Mouse (Mus musculus) embryonic stem cell, embryonic (primary cell): ENCODE data around the gene Cadm1.

ENCODE experiments used
- CTCF ChIA-PET, 4 experiments: fragments of 300-600 bp in 2 of 4; fragments of 350-600 bp in 2 of 4; sonication (Branson Sonifier 250); formaldehyde crosslinking; loops; one replicate each; lab custom pipeline; 2022; ENCODE audit warnings: inconsistent platforms in 2 of 4; lab: Charles Lee
- POLR2A ChIA-PET, 4 experiments: fragments of 300-600 bp in 2 of 4; fragments of 350-600 bp in 2 of 4; sonication (Branson Sonifier 250); formaldehyde crosslinking; loops; one replicate each; lab custom pipeline; 2022; ENCODE audit warnings: antibody characterized with exemption in 4 of 4, inconsistent platforms in 1 of 4; lab: Charles Lee

The Cadm1 gene

DNA sequence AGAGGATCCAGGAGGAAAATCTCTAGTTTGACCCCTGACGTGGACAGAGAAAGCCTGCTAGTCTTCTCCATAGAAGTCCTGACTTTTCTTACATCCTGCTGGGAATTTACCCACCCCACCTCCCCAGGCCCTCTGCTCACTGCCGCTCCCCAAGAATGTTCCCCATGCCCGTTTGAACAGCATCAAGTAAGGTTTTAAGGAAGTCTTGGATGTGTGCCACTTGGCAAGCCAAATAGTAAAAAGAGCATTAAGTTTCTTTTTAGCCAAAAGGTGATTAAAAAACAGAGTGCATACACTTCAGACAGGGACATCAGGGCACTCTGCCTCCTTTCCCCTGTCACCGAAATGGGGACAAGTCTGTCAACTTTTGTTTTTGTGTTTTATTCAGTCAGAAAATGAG lies 299.9 kb downstream of the Cadm1 start:
- CTCF ChIA-PET: interaction anchor here in 1 of 4 experiments (0.6 kb wide), 1 partner anchor 92 kb away, joined by 6 read pairs; no protein-coding TSS in a partner anchor
- POLR2A ChIA-PET: no interaction called here

DNA sequence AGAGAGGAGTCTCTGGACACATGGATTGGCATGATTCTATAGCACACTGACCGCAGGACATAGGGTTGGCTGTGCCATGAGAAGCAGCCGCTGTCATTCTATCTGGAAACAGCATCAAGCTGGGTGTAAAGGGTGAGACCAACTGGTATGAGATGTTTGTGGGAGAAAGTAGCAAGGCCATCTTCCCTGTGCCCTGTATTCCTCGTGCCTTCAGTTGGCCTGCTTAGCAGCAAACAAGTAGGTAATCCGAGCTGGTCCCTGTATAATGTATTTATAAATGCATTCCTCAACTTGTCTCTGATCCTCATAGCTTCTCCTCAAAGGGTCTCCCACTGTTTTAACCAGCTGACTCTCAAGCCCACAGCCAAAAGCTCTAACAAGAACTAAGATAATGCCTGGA lies 301.4 kb downstream of the Cadm1 start:
- CTCF ChIA-PET: no interaction called here

DNA sequence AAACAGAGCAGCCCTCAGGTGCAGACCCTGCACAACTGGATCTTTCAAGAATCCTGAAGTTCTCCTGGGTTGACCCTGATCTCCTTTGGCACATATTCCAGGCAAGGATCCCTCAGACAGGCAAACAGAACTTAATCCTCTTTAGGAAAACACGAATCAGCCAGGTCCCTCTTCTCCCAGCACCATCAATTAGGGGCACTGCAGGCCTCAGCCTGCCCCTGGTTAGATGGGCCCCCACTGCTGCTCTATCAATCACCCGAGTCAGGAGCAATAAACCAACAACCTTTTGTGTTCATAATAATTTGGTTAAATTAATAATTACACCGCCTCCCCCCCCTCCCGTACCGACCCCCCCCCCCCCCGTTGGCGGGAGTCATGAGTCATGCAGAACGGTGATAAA lies 308.2 kb downstream of the Cadm1 start:
- ChIA-PET CTCF (interaction anchor here in 1 of 4 experiments (0.5 kb wide), 1 partner anchor 95 kb away, joined by 3 read pairs; no protein-coding TSS in a partner anchor), POLR2A (interaction anchor here in 2 of 4 experiments (0.6 to 0.7 kb wide), 2 partner anchors 33 to 1154 kb away, joined by 3 read pairs; no protein-coding TSS in a partner anchor)

More for the DNA sequence above, 301.4 kb downstream of the Cadm1 start:
- POLR2A ChIA-PET: interaction anchor here in 1 of 4 experiments (1.0 to 1.2 kb wide), 2 partner anchors 12 to 28 kb away, joined by 3 to 5 read pairs; no protein-coding TSS in a partner anchor

DNA sequence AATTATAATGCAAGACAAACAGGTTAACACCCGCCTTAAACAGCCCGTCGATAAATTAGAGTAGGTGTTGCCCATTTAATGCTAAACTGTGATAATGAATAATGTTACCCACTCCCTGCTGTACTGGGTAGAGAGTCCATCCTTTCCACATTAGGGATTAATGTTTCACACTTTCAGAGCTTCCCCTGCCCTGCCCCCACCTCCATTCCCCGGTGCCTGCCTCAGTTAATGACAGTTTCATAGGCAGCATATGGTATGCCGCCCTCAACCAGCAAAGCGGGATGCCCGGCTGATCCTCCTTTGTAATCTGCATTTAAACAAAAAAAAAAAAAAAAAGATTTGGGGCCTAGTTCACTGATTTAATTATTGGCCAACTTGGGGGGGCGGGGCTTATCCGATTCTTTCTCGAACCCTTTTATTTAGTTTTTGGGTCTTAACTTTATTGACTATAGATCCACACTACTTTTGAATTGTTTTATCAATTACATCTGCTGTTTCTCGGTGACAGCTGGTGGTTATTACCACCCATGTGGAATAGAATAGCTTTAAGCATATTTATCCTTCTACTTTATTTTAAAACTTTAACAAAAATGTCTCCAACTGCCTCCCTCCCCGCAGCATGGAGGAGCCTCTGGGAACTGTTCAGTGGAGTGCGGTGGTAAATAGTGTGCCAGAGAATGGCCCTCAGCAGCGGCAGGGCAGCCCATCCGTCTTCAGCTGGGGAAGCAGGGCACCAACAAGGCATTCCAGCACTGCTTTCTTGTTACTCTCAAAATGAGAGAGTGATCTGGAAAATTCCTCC lies 309.1 kb downstream of the Cadm1 start:
- ChIA-PET CTCF (interaction anchor here in 1 of 4 experiments (0.6 kb wide), 1 partner anchor 15 kb away, joined by 3 read pairs; no protein-coding TSS in a partner anchor), POLR2A (interaction anchor here in 2 of 4 experiments (0.6 to 0.7 kb wide), 3 partner anchors 34 to 1153 kb away, joined by 3 read pairs; no protein-coding TSS in a partner anchor)

DNA sequence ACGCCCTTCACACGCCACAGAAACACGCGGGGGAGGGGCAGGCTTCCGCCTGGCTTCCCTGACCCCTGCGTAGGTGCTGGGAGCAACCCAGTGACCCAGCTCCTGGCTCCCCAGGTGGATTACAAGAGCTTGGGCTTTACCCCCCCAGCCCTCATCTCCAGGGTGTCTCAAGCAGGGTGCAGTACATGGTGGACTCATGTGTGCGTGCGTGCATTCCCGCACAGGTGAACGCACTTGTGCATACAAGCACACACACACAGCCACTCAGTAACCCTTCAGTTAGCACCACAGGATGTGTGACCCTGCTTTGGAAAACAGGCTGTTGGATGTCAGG lies 309.7 kb downstream of the Cadm1 start:
- ChIA-PET CTCF (interaction anchor here in 1 of 4 experiments (0.6 kb wide), 1 partner anchor 15 kb away, joined by 3 read pairs; no protein-coding TSS in a partner anchor), POLR2A (no interaction called here)

DNA sequence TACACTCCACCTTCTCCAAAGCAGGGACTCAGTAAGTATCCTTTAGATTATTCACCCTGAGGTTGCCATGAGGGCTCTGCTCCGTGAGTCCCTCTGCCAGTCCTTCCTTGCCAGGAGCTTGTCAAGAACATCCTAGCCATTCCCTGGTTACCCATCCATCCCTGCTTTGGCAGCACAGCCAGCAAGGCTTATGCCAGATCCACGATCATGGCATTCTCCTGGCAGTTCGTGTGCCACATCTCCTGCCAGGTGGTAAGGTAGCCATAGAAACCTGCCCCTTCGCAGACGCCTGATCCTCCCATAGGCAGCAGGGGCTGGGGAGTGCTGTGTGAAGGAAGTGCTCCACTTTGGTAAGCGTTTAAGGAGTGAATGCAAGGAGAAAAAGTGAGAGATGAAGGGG lies 313.4 kb downstream of the Cadm1 start:
- ChIA-PET CTCF (no interaction called here), POLR2A (interaction anchor here in 1 of 4 experiments (1.1 kb wide), 2 partner anchors 12 to 19 kb away, joined by 3 read pairs; no protein-coding TSS in a partner anchor)

DNA sequence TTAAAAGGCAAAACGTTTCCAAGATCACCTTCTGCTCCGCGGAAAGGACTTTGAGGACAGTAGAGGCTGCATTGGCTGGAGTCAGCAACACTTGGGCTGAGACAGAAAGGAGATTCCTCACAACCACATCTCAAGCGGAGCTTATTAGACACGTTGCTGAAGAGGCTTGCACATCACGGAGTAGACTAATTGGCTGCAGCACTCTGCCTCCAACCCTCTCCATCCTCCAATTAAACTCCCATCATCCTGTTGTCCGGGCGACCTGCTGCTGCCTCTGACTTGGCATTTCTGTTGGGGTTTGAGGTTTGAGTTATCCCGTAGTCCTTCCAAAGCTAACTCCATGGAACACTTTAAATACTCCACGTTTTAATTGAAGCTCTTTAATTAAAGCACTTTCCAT lies 316.3 kb downstream of the Cadm1 start:
- POLR2A ChIA-PET: interaction anchor here in 1 of 4 experiments (1.1 to 1.2 kb wide), 2 partner anchors 10 to 13 kb away, joined by 3 to 5 read pairs; no protein-coding TSS in a partner anchor

DNA sequence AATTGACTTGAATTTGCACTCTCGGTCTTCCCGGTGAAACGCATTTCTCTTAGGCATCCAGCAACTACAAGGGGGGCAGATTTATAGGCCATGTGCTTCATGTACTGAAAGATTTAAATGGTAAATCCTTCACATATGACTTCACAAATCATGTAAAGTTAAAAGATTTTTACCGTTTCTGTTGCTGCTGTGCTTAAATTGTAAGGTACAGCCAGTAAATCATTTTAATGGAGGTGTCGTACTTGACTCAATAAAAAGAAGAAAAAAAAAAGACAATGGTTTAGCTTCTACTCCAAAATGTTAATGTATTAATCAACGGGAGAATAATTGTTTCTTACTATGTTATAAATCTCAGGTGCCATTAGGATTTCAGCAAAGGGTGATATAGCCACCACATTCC lies 317.0 kb downstream of the Cadm1 start:
- POLR2A ChIA-PET: interaction anchor here in 2 of 4 experiments (0.6 to 1.2 kb wide), 3 partner anchors 9 to 146 kb away, joined by 3 to 5 read pairs (median 4); no protein-coding TSS in a partner anchor
- CTCF ChIA-PET: interaction anchor here in 1 of 4 experiments (0.6 kb wide), 1 partner anchor 257 kb away, joined by 5 read pairs; no protein-coding TSS in a partner anchor

More for the DNA sequence above, 316.3 kb downstream of the Cadm1 start:
- CTCF ChIA-PET: no interaction called here

DNA sequence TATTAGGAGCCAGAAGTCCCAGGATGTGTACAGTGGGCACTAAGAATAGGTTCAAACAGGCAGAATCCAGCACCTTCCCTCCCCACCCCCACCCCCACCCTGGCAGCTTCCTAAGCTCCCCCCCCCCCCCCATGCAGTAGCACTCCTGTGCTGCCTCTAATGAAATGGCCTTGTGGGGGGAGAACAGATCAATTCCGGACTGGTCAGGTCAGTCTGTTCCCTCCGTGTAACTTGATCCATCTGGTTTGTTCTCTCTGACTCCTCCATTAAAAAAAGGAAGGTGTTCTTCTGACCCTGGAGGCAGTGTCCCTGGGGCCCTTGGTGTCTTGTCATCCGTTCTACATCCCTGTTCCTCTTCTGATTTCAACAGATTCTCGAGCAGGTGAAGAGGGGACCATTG lies 317.8 kb downstream of the Cadm1 start:
- ChIA-PET CTCF (no interaction called here), POLR2A (interaction anchor here in 2 of 4 experiments (0.6 kb wide), 2 partner anchors 307 to 838 kb away, joined by 3 read pairs; no protein-coding TSS in a partner anchor)

DNA sequence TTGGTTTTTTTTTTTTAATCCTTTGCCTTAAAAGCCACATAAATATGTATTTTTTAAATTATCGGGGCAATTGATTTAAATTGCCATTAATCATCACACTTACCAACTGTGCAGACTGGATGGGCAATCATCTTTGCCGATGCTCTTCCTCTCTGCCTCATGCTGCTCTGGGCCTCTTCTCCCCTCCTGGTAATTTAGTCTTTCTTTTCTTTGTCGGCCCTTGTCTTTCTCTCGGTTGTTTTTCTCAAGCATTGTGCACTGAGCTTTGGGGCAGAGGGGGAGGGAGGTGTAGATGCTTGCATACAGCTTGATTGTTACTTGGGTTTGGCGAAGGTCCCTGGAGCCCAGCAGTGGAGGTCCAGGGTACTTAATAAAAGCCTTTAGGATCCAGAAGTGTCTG lies 318.8 kb downstream of the Cadm1 start:
- CTCF ChIA-PET: no interaction called here
- POLR2A ChIA-PET: no interaction called here

DNA sequence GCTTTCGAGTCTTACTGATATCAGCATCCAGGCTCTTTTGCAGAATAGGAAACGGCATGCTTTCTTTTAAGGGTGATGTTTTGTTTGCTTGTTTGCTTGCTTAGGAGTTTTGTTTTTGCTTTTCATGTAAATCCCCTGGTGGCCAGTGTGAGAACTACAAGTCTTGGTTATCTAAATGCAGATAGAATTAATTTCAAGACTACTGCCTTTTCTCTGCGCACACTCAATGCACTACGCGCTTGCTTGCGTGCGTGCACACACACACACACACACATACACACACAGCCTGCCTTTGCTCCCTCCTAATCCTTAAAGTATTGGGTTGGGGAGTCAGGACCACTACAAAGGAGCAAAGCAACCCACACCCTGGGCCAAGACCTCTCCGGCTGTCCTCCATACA lies 326.3 kb downstream of the Cadm1 start:
- ChIA-PET CTCF (no interaction called here), POLR2A (interaction anchor here in 1 of 4 experiments (1.0 kb wide), 1 partner anchor 10 kb away, joined by 3 read pairs; no protein-coding TSS in a partner anchor)

DNA sequence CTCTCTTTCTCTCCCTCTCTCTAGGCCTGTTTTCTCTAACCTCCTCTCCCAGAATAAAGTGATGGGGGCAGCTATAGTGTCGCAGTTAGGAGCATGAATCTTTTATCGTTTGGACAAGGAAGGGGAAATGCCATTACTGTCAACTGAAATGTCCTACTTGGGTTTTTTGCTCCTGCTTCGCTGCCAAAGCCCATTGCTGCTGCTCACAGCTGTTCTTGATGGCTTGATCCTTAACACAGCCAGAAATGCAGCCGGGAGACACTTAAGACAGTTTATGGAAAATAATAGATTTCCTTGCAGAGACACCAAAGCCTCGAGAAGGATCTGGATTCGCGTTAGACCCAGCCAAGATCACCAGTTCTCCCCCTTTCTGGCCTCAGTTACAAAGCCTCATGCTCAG lies 327.3 kb downstream of the Cadm1 start:
- CTCF ChIA-PET: interaction anchor here in 1 of 4 experiments (0.6 kb wide), 1 partner anchor 1195 kb away, joined by 4 read pairs; no protein-coding TSS in a partner anchor
- POLR2A ChIA-PET: no interaction called here

DNA sequence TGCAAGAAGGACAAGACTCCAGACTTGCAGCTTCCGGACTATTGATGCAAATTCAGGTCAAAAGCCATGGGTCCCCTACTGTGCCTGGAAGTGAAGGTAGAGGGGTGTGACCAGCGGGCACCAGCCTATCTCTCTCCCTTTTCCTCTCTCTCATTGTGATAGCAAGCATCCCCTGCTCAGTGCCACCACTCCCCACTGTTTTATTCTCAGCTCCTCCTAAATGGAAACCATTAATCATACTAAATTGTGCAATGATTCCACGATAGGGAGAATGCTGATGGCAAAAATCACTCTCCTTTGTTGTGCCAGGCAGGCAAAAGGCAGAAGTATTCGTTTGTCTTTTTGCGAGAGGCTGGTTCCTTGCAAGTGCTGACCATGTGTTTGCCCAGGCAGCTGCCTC lies 328.2 kb downstream of the Cadm1 start:
- CTCF ChIA-PET: interaction anchor here in 1 of 4 experiments (1.0 kb wide), 1 partner anchor 76 kb away, joined by 3 read pairs; no protein-coding TSS in a partner anchor
- POLR2A ChIA-PET: interaction anchor here in 1 of 4 experiments (1.6 kb wide), 1 partner anchor 11 kb away, joined by 5 read pairs; no protein-coding TSS in a partner anchor

DNA sequence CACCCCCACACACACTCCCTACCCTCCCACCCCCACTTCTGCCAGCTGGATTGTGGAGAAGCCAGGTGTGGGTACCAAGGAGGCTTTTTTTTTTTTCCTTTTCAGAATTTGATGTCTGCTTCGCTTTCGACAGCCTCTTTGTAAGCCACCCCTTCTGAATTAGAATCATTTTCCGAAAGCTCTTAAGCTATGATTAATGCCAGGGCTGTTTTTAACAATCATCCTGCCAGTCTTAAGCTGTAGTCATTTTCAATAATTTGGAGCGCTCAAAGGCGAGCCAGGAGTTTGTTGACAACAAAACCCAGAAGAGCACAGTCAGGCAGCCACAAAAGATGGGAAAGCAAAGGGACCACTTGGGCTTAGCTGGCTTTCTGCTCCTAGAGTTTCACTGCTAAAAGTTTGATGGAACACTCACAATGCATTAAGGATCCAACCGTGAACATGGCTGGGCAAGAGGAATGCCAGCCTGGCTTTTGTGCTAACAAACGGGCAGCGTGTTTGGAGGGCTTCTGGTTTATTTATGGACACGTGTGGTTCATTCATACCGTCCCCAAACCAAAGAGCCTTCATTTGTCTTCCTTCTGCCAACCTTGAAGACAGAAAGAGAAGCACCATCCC lies 328.9 kb downstream of the Cadm1 start:
- POLR2A ChIA-PET: interaction anchor here in 1 of 4 experiments (1.6 kb wide), 2 partner anchors 12 to 27 kb away, joined by 5 read pairs; no protein-coding TSS in a partner anchor
- CTCF ChIA-PET: interaction anchor here in 1 of 4 experiments (0.7 to 1.0 kb wide), 2 partner anchors 65 to 75 kb away, joined by 3 to 4 read pairs; no protein-coding TSS in a partner anchor

DNA sequence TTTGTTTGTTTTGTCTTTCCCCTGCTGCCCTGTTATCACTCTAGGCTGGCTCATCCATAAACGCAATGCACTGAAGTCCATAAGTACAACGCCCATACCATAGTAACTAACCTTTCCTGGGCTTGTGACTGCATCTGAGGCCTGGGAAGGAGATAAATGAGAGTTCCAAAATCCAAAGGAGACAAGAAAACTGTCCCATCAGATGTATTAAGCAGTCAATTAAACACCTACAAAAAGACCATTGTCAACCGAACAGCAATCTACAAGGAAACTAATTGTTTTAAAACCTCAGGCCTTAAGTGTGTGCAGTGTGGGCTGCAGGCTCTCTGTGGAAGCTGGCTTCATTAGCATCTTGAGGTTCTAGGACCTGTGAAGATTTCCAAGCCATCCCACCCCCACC lies 331.0 kb downstream of the Cadm1 start:
- ChIA-PET POLR2A (interaction anchor here in 2 of 4 experiments (0.6 to 1.5 kb wide), 2 partner anchors 17 to 57 kb away, joined by 3 to 4 read pairs; no protein-coding TSS in a partner anchor), CTCF (no interaction called here)

DNA sequence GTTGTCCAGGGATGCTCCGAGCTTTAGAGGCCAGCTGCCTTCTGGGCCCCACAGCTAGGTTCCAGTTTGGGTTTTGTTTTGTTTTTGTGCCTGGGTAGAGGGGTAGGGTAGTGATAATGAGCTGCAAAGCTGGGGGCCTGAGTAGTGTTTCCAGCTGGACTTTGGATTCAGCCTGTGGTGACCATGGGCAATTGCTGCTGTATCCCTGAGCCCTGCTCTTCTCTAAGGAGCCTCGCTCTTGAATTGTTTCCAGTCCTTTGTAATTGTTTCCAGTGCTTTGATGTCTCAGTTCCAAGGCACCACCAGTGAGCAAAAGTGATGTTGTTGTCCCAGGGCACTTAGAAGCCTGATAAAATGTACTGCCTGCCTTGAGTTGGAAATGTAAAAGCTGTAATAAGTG lies 331.8 kb downstream of the Cadm1 start:
- CTCF ChIA-PET: no interaction called here
- POLR2A ChIA-PET: interaction anchor here in 1 of 4 experiments (1.5 kb wide), 1 partner anchor 58 kb away, joined by 4 read pairs; no protein-coding TSS in a partner anchor

DNA sequence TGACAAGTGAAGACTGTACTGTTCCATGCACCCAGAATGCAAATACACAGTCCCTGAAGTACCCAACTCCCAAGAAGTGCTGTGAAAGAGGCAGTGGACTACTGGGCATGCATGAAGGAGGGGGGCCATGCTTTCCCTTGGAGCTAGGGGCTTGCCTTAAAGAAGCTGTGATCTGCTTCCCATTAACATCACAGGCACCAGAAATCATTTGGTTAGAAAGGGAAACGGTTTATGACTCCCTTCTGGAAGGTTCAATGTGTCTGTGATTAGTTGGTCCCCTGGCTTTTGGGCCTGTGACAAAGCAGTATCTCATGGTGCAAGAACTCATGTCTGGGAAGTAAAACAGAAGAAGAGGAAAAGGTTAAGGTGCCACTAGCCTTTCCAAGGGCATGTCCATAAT lies 336.0 kb downstream of the Cadm1 start:
- CTCF ChIA-PET: no interaction called here

DNA sequence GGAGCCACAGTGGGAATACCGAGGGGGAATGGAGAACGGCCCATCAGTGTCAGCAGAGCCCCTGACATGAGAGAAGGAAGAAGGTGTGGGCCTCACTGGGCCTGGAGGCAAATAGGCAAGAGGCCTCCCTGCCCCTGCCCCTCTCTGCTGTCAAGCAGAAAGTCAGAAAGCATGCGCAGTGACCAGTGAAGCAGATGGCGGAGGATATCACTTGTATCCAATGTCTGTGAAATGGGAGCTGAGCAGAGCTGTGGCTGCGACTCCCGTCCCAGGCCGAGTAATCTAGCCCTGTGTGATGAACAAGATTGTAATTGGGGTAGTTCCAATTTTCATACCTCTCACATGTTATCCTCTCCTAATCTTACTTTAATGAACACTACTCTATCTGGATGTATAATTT lies 337.5 kb downstream of the Cadm1 start:
- ChIA-PET CTCF (interaction anchor here in 2 of 4 experiments (0.6 kb wide), 2 partner anchors 18 to 1028 kb away, joined by 3 to 4 read pairs; no protein-coding TSS in a partner anchor), POLR2A (interaction anchor here in 1 of 4 experiments (0.7 kb wide), 1 partner anchor 144 kb away, joined by 3 read pairs; no protein-coding TSS in a partner anchor)

More for the DNA sequence above, 336.0 kb downstream of the Cadm1 start:
- POLR2A ChIA-PET: interaction anchor here in 1 of 4 experiments (1.1 kb wide), 1 partner anchor 204 kb away, joined by 3 read pairs; no protein-coding TSS in a partner anchor
